Mouse (Mus musculus) heart, postnatal 0 days (tissue): ENCODE results near the gene Atp6v0c.

Source experiments
- CTCF ChIP-seq: IDR thresholded peaks from 2 replicates; pipeline ENCODE4 v1.5.1; 2016; ENCODE audit warnings: antibody characterized with exemption, control low read depth, low read depth
- EP300 ChIP-seq: IDR thresholded peaks from 2 replicates; pipeline ENCODE4 v1.6.1; 2016; ENCODE audit warnings: antibody characterized with exemption, low read depth

DNA sequence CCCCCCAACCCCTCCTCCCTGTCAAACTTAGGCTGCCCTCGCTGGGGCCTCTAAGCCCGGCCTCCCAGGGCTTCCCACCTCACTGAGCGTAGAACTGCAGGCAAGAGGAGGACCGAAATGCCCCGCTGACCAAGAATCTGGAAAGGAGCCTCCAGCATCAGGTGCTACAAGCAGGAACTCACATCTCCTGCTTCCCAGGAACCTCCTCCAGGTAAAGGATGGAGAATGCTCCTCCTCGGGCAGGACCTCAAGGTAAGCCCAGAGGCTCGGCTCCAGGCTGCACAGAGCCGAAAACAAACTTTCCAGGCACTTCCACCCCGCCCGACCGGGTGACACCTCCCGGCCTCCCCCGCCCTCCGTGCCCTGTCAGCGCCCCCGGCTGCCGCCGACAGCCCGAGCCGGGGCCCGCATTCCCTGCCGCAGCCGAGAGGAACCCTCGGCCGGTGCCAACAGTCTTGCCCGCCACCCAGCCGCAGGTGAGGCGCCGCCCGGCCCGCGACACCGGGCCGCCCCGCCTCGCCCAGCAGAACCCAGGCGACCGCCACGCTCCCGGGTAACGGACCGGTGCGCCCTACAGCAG lies 28.6 kb downstream of the Atp6v0c start:
- no peak for TF ChIP-seq CTCF
- TF ChIP-seq EP300 = no peak
